Mouse (Mus musculus) embryo, embryonic 10 days (tissue): Measurements from ENCODE around the gene Dtd2.

Experiments used
- DNase-seq: peaks from one replicate; pipeline ENCODE4 v3.0.0-alpha.2; 2015; ENCODE audit warnings: low spot score

The Dtd2 gene

GRCm38 (mm10) chr12:52005877-52006632, at the start of gene Dtd2:
Dtd2 (minus strand) TSS chr12:52006501.
- peak; percentile 95 for DNase-seq

DNA sequence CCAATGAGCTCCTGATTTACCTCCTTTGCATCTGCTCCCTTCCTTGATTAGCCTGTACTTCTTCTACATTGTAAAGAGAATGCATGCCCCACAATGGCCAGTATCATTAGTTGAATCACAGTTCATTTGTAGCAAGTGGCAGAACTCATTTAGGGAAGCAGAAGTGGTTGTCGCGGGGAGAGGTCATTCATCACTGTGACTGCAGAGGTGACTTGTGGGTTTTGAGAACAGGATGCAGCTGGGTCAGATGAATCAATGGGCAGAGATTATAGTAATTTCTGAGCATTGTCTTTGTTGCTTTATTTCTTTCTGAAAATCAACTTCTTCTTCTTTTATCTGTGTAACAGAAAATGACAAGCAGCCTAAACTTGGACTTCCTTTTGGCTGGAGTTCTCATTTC, 43.0 kb upstream of the Dtd2 start:
- DNase-seq, result no peak

DNA sequence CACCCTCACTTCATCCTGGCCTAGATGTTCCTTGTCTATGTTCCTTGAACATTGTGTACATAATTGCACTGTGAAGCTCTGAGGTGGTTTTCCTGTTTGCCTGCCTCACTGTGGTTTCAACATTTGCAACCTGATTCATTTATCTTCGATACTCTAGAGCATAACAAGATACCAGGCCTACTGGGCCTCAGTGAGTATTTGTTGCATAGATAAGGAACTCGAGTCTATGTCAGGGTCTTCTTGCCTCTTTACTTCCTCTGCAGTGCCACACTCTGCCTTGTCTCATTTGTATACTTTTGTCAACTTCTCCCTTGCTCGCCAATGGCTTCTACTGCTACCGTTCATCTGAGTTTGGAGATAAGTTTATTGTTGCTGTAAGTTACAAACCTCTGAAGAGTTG, 40.1 kb upstream of the Dtd2 start:
- no peak for DNase-seq

DNA sequence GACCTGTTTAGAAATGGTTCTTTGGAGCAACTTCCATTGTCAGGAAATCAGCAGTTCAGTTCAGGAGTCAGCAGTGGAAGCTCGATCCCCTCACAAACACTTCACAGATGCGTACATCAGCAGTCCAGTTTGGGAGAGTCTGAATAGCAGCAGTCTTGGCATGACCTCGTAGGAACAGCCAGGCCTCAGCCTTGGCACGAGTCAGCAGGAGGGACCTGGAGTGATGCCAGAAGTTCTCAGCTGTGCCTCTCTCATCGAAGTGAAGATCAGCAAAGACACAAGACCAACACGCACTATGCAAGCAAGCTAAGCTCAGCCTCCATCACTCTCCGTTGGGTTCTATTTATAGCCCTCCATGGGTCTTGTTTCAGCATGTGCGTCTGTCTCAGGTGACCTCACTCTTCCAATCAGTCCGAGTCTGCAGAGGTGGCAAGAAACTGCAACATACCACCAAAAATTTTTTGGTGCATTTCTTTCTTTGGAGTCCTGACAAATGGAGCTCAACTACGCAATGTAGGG, 36.6 kb upstream of the Dtd2 start:
- DNase-seq, result no peak

- DNase-seq, result peak; percentile 41
Observed at GRCm38 (mm10) chr12:52038352-52038751, 32.1 kb upstream of the Dtd2 start.

DNA sequence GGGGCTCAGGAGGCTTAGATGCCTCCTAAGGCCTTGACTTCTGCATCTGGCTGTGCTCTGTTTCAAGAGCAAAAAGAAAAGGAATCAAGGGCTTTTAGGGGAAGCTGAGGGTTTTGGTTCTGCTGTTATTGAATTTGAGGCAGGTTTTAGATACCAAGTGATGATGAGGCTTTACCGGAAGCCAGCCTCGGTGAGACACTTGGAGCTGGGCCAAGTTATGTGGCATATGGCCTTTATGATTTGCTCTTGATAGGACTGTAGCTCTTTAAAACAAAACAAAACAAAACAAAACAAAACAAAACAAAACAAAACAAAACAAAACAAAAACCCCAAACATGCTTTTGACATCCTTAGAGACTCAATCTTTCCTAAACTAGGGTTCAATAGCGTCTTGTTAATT, 28.7 kb upstream of the Dtd2 start:
- DNase-seq, result no peak

DNA sequence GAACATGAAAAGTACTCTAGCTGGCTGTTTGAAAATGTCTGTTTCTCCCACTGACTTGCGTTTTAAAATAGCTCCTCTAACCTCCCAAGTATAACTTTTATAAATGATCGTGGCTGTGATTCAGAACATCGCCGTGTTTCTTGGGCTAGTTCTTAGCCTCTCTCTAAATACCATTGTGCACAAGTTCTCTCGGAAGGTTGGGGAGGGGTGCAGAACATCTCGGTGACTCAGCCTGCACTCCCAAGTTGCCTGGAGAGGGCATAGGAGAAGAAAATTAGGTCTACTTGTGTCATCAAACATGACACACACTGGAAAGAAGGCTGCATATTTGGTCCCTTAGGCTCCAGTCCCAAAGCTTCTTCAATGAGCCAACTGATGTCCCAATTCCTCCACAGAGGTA, 26.0 kb upstream of the Dtd2 start:
- DNase-seq, result no peak

DNA sequence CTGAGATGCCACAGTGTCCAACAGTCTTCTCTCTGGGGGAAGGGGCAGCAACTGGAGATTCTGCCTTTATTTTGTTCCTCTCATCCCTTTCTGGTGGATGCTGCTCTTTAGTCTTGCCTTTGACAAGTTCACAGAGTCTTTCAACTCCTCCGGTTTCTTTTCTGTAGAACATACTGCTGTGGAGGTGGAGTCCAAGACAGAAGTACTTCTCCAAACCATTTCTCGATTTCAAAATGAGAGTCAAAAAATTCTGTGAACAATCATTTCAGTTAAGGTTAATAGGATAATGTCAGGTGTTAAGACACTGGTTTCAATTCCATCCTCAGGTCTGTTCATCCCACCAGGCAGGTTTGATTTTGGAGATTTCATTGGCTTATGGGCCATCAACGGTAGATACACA, 21.7 kb upstream of the Dtd2 start, which contains the start of gene Gpr33:
Gene Gpr33 (minus strand): TSS at position 101 of the 400 bp plus-strand sequence.
- no peak for DNase-seq

GRCm38 (mm10) chr12:52014494-52015029, 8.3 kb upstream of the Dtd2 start:
- DNase-seq, result no peak

- no peak for DNase-seq
Observed at GRCm38 (mm10) chr12:52014044-52014443, 7.7 kb upstream of the Dtd2 start.

DNA sequence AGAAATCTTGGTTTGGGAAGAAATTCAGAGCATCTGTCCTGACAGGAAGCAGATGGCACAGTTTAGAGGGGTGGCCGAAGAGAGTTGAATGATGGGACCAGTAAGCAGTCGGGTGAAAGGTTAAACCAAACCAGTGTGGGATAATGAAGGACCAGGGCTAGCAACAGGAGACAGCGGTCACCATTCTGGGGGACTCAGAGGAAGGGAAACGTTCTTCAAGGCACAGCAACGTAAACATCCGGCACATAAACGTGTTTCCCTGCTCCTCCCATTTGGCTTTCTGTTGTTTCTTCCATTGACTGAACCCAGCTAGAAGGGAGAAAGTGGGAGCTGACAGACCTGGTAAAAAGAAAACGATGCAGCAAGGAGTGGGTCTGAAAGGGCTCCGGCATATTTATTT, 7.0 kb upstream of the Dtd2 start:
- DNase-seq, result peak; percentile 58

- no peak for DNase-seq
Observed at GRCm38 (mm10) chr12:52012159-52012558, 5.9 kb upstream of the Dtd2 start.

DNA sequence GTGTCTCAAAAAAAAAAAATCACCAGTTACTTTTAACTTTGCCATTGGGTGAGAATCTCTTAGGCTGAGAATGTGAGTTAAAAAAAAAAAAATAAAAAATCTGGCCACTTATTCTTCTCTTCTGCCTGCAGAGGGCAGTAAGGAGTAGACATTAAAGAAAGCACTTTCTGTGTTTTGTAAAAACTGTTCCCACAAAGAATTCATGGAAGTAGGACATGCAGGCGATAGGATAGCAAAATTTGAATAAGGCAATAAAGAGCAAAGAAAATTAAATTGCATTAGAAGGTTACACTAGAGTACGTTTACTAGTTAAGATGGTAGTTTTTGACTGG, 4.3 kb upstream of the Dtd2 start:
- peak; percentile 74 for DNase-seq

GRCm38 (mm10) chr12:52009928-52010629, 3.8 kb upstream of the Dtd2 start:
- no peak for DNase-seq

DNA sequence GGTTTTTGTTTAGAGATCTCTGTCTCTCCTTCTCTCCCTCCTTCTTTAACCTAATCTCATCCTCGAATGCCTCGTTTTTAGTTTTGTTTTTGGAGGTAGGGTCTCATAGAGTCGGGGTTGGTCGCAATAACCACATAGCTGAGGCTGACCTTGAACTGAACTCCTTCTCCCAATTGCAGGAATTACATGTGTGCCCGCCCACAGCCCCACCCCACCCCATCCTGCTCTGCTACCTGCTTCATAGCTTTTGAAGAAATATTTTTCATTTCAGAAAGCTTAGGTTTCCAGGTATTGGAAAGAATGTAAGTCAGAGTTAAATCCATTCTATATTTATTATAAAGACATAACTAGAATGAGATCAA, 313 bp upstream of the Dtd2 start:
- DNase-seq, result no peak

GRCm38 (mm10) chr12:52002746-52003145, 3.6 kb downstream of the Dtd2 start:
- DNase-seq, result no peak

DNA sequence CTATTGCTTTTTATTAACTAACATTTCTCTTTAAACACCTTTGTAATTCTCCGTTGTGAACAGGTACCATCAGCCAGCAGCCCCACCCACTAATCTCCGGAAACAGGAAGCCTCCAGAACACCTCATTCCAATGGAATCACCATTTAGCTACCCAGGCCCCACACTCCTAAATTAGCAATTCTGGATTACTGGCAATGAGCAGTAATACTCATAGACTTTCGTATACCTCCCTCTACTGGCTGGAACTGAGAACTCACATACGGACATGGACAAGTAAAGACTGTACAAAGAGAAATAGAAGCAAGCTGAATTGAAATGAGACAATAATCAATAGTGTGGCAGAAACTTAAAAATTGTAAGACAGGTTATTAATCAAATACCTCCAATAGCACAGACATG, 4.8 kb downstream of the Dtd2 start:
- DNase-seq, result peak; percentile 82

DNA sequence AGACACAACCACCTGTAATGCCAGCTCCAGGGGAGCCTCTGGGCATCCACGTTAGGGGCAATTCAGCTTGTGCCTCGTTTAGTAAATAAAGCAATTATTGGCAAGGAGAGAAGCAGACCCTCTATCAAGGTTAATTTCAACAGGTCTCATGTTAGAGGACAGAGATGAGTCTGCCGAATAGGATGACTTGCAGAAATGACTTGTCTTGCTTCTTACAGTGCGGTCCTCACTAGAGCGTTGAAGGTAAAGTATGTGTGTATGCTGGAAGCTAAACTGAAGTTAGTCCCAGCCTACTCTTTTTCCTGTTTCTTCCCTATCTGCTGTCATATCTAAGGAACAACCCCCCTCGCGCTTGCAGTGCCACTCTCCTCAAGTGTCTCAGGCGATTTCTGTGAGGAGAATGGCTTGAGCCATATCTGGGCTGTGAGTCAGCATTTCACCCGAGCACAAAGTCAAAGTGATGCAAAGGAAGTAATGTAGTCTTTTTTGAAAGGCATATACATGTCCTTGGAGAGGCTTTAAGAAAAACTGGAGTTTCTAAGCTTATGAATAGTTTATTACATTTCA, 7.9 kb downstream of the Dtd2 start:
- no peak for DNase-seq

- no peak for DNase-seq
Observed at GRCm38 (mm10) chr12:51995738-51996536, 10.4 kb downstream of the Dtd2 start.

GRCm38 (mm10) chr12:51990629-51991028, 15.7 kb downstream of the Dtd2 start:
- DNase-seq, result no peak

- no peak for DNase-seq
Observed at GRCm38 (mm10) chr12:51988536-51988935, 17.8 kb downstream of the Dtd2 start.

DNA sequence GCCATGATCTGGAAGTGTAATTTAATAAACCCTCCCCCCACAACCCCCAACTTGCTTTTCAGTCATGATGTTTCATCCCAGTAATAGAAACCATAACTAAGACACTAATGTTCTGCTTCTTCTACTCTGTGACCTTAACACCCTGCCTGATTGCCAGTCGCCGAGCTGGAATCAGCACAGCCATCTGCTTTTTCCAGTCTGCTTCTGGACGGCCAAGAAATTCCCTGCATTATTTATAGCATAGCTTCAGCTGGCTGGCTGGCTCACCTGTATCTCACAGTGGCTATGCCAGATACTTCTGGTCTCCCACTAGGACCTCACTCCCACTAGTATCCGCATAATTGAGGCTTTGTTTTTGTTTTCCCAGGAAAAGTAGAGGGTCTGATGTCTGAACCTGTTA, 20.5 kb downstream of the Dtd2 start:
- no peak for DNase-seq
